Mouse (Mus musculus) liver, postnatal 0 days (tissue): ENCODE results near the gene Tmem185a. TPM values are rescaled to one million over a fixed set of nuclear protein-coding genes. Genes with fewer than 3 reads are reported as not detected.
"Not testable (repeated sequence)": the region's sequence is repeated elsewhere in the genome, so short reads cannot be mapped to it uniquely, and the experiment has no call there.

Experiments used
- ATAC-seq: fragments of 200-750 bp; cut with Nextera tagmentation; 2 replicates; pipeline ENCODE4 v1.8.0; 2017; ENCODE audit warnings: mild to moderate bottlenecking, moderate library complexity
- DNase-seq: peaks from one replicate; pipeline ENCODE4 v3.0.0-alpha.2; 2016
- H3K27ac ChIP-seq: fragments of 300-500 bp; sonication (generic); 2 replicates; pipeline ENCODE4 v1.5.1; 2014; ENCODE audit warnings: antibody characterized with exemption, moderate library complexity, mild to moderate bottlenecking, low read depth
- H3K27me3 ChIP-seq: fragments of 300-500 bp; sonication (generic); 2 replicates; pipeline ENCODE4 v1.6.1; 2014; ENCODE audit warnings: low read length, control low read depth, mixed read lengths; ENCODE audit not compliant: insufficient read depth
- H3K36me3 ChIP-seq: fragments of 300-500 bp; sonication (generic); replicated peaks from 2 replicates; pipeline ENCODE4 v1.6.1; 2014; ENCODE audit warnings: mild to moderate bottlenecking, control low read depth, low read length, moderate library complexity, mixed read lengths; ENCODE audit not compliant: insufficient read depth
- H3K4me1 ChIP-seq: fragments of 300-500 bp; sonication (generic); 2 replicates; pipeline ENCODE4 v1.6.1; 2014; ENCODE audit warnings: antibody characterized with exemption, mild to moderate bottlenecking, control low read depth; ENCODE audit not compliant: insufficient read depth
- H3K4me2 ChIP-seq: fragments of 300-500 bp; sonication (generic); 2 replicates; pipeline ENCODE4 v1.6.1; 2014; ENCODE audit warnings: low read depth, mild to moderate bottlenecking, low read length, moderate library complexity, mixed read lengths
- H3K4me3 ChIP-seq: fragments of 300-500 bp; sonication (generic); 2 replicates; pipeline ENCODE4 v1.5.1; 2014; ENCODE audit warnings: low read depth, low read length
- H3K9ac ChIP-seq: fragments of 300-500 bp; sonication (generic); replicated peaks from 2 replicates; pipeline ENCODE4 v1.6.1; 2014; ENCODE audit warnings: mild to moderate bottlenecking, moderate library complexity
- H3K9me3 ChIP-seq: fragments of 300-500 bp; sonication (generic); 2 replicates; pipeline ENCODE4 v1.6.1; 2016; ENCODE audit warnings: mild to moderate bottlenecking, control low read depth, low read length, mixed read lengths
- CTCF ChIP-seq: sonication (generic); IDR thresholded peaks from 2 replicates; pipeline ENCODE4 v1.5.1; 2016; ENCODE audit warnings: antibody characterized with exemption, low read depth
- EP300 ChIP-seq: IDR thresholded peaks from 2 replicates; pipeline ENCODE4 v1.6.1; 2016; ENCODE audit warnings: antibody characterized with exemption, low read depth, mild to moderate bottlenecking
- WGBS: fragments of 180-500 bp; shearing (Covaris S2); extraction: QIAGEN DNeasy Blood & Tissue Kit; methylation state at CpG from one replicate; pipeline ENCODE4 v1.1.7; 2014; ENCODE audit not compliant: insufficient replicate concordance; 5-methylcytosine and 5-hydroxymethylcytosine counted together
- polyA plus RNA-seq: library from polyadenylated mRNA; unstranded; fragments of >200 nt; fragmentation: Nextera tagmentation; extraction: Ambion mirVana; gene quantifications from 2 replicates; pipeline ENCODE4 v1.2.1, GENCODE M21; 2015

The Tmem185a gene
- polyA plus RNA-seq, result 11.7 and 12.0 TPM in 2 replicates

DNA sequence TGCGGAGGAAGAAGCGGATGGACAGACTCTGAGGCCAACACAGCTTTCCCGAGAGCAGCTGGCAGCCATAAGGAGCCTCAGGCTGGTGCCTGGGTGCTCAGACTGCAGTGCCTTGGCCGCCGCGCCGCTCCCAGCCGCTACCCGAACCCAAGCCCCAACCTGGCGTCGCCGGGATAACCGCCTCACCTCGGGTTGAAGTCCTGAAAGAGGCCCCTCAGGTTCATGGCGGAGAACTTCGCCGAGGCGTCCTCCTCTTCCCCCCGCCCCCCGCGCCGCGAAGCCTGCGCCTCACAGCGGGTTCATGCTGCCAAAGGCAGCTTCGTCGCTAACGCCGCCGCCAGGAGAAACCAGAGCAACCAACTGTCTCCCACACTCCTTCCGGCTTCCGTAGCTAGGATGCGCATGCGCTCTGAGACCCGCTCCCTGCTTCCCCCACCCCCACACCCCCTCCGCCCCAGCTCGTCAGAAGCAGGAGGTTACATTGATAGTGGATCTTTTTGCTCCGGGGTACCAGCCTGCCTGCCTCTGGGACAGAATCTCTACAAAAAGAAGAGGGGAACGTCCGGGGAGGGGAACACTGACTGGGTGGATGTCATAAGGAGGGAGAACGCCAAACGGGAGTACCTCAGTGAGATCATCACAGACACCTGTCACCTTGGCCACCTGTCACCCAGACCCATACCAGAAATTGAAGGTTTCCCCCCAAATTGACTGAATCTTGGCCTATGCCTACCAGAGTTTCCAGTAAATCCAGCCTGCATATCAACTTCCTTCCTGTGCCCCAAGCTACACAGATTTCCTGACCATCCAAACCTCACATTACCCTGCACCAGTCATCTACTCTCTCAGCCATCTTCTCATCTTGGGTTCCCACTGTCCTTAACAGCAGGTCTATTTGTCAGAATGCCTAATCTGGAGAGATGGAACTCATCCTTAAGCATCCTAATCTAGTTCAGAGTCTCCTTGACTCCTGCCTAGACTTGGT lies at the start of gene Tmem185a:
Gene Tmem185a (minus strand): TSS at position 389 of the 985 bp plus-strand sequence.
- H3K4me3 ChIP-seq, result peak within 1 kb of the TSS; percentile 61
- no peaks in the 10 kb centered on the region for H3K9me3 ChIP-seq
- peak within 1 kb of the TSS; percentile 64 for H3K9ac ChIP-seq
- H3K4me2 ChIP-seq, result peak within 1 kb of the TSS; percentile 72
- no peak for TF ChIP-seq EP300
- TF ChIP-seq CTCF, result 0 out of 2 replicates have a peak, but pooled peaks have one; percentile 9
- peak within 1 kb of the TSS; percentile 59; the same call in 1 of the 2 replicates for H3K27ac ChIP-seq
- DNase-seq (peak; percentile 81), ATAC-seq (peak; percentile 94)
- 16% methylated on average over 33 of the region's 42 CpGs for WGBS
- H3K4me1 ChIP-seq, result peaks cover 4% of the 10 kb centered on the region; the same call in 1 of the 2 replicates
- H3K27me3 ChIP-seq, result no peaks in the 10 kb centered on the region
- H3K36me3 ChIP-seq, result no peaks in the 10 kb centered on the region

DNA sequence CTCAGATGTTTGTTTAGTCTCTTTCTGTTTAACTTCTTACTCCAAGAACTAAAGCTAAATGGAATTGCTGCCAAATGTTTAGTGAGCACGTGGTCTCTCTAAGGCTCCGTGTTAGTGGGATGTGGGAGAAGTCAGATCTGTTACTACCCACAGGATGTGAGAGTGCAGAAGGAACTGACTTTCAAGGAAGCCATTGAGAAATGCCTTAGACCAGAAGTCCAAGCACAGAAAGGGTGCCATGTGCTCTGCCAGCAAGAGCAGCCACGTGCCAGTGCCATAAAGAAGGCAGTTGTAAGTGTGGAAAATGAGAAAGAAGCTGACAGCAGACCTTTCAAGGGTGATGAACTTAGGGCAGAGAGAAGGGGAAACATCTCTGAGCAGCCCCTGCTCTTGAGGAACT lies 37.4 kb upstream of the Tmem185a start:
- not testable (repeated sequence) for DNase-seq, H3K9me3 ChIP-seq, ATAC-seq, H3K27me3 ChIP-seq, H3K4me3 ChIP-seq, H3K27ac ChIP-seq, H3K9ac ChIP-seq, H3K4me2 ChIP-seq, H3K36me3 ChIP-seq, H3K4me1 ChIP-seq
- 35% methylated on average over 3 of the region's 3 CpGs for WGBS

DNA sequence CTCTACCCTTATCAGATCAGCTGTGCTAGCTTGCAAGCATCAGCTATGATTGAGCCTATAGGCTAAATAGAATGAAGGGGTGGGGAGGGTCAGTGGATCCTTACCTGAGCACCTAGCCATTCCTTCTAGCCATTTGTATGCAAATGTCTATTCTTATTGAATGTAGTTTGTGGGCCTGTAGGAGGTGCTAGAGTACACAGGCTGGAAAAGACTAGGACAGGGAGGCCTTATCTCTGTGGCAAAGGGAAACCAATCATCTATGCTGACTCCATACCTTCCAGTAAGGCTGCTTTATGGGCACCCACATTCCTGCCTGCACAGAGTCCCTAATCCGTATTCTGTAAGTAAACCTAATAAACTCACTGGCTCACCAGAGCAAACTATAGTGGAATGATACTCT lies 10.3 kb upstream of the Tmem185a start:
- not testable (repeated sequence) for ATAC-seq, H3K9me3 ChIP-seq, H3K4me1 ChIP-seq, H3K27me3 ChIP-seq, H3K36me3 ChIP-seq, H3K4me3 ChIP-seq, DNase-seq, H3K27ac ChIP-seq, H3K4me2 ChIP-seq, H3K9ac ChIP-seq
- whole genome bisulfite sequencing, result no CpG with 5 or more reads among the region's 1 CpGs

DNA sequence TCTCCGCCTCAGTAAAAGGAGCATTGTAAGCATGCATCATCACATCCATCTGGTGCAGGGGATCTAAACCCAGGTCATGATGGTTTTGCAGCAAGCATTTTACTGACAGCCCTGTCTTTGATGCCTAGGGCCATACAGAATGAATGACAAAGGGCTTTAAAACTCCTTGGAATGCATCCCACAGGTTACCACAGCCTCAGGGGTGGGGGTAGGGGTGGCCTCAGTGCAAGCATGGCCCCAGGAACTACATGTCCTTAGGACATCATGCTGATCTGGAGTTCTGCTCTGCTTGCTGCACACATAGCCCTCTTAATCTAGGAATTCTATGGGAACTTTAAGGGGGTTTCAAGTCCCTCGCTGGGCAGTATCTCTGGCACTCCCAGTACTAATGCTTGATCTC lies 5.2 kb upstream of the Tmem185a start:
- Histone ChIP-seq H3K9me3 (no peaks in the 10 kb centered on the region), H3K4me3 (no peak overlapping the region), H3K4me2 (no peak overlapping the region), H3K27ac (no peak overlapping the region), H3K9ac (no peak overlapping the region), H3K4me1 (no peaks in the 10 kb centered on the region), H3K27me3 (no peaks in the 10 kb centered on the region), H3K36me3 (no peaks in the 10 kb centered on the region)
- 66% methylated on average over 2 of the region's 2 CpGs for WGBS
- no peak for TF ChIP-seq CTCF
- no peak for TF ChIP-seq EP300
- no peak for DNase-seq
- ATAC-seq, result no peak

DNA sequence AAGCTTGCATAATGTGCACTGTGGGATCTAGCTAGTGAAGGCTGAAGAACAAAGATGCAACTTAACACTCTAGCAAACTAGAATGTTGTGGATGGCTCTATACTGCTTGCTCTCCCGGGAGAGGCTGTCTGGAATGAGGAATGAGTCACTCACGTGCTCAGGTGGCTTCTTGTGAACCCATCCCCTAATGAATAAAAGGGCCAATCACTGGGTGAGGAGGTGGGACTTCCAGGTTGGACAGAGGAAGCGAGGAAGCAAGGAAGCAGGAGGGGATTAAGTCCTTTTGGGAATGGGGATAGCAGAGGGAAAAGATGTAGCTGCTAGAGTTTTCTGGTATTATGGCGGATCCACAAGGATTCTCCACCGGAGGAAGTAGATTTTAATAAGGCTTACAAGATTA lies 1.7 kb upstream of the Tmem185a start:
- H3K27ac ChIP-seq, result no peak overlapping the region
- no peaks in the 10 kb centered on the region for H3K36me3 ChIP-seq
- no peak for DNase-seq
- H3K9me3 ChIP-seq, result no peaks in the 10 kb centered on the region
- H3K4me1 ChIP-seq, result peaks cover 4% of the 10 kb centered on the region; the same call in 1 of the 2 replicates
- ATAC-seq, result no peak
- no peak overlapping the region for H3K9ac ChIP-seq
- TF ChIP-seq EP300 (no peak), CTCF (no peak)
- H3K4me2 ChIP-seq, result no peak overlapping the region
- no peaks in the 10 kb centered on the region for H3K27me3 ChIP-seq
- 51% methylated on average over 5 of the region's 5 CpGs for WGBS
- no peak overlapping the region for H3K4me3 ChIP-seq

DNA sequence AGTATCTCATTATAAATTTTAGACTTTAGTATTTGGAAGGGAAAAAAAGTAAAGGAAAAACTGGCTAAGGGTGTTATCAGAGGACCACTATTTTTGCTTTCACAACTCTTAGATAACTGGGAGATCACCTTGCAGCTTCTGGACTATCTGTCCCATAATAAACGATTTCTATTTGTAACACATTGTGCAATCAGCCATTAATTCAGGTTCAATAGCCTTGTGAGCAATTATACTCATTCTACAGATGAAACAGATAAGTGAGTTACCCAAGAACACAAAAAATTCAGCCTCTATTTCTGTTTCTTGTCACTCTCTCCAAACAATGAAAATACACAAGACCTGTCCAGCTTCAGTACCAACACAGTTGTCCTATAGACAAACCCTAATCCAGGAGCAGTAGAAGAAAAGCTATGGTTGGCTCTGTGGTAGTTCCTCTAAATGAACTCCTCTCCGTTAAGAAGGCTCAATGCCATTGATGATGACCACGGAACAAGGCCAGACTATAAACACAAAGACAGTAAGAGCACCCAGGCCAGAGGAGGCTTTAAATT lies 1.7 kb downstream of the Tmem185a start:
- Histone ChIP-seq H3K4me1 (peaks cover 4% of the 10 kb centered on the region; the same call in 1 of the 2 replicates), H3K4me2 (peak overlapping the region; percentile 26; the same call in 1 of the 2 replicates), H3K4me3 (no peak overlapping the region), H3K9ac (no peak overlapping the region), H3K36me3 (no peaks in the 10 kb centered on the region), H3K27ac (no peak overlapping the region), H3K9me3 (no peaks in the 10 kb centered on the region), H3K27me3 (no peaks in the 10 kb centered on the region)
- no peak for TF ChIP-seq CTCF
- no peak for TF ChIP-seq EP300
- WGBS, result 62% methylated on average over 3 of the region's 3 CpGs
- no peak for DNase-seq
- no peak for ATAC-seq
